Mouse (Mus musculus) frontal cortex, adult 2 months (tissue): ENCODE results near the gene Plekhg1. TPM values are rescaled to one million over a fixed set of nuclear protein-coding genes. Genes with fewer than 3 reads are reported as not detected.

Experiments used
- DNase-seq, 2 experiments: peaks; one replicate each; pipeline ENCODE4 v3.0.0; 2022; ENCODE audit warnings: low spot score in 1 of 2; ENCODE audit errors: extremely low spot score in 1 of 2
- polyA plus RNA-seq: library from polyadenylated mRNA; depleted of rRNA; stranded (reverse); fragments of >200 nt; gene quantifications from 2 replicates; pipeline ENCODE4 v1.2.3, GENCODE M21; 2012

Gene Plekhg1
- polyA plus RNA-seq, 1 experiment, result 6.4 TPM

GRCm38 (mm10) chr10:3818940-3819701 lies 79.0 kb downstream of the Plekhg1 start:
- DNase-seq, result peak; percentile 45 to 49

GRCm38 (mm10) chr10:3823826-3824225 lies 83.7 kb downstream of the Plekhg1 start:
- no peak for DNase-seq

- no peak for DNase-seq
These were observed 85.9 kb downstream of the Plekhg1 start for GRCm38 (mm10) chr10:3826043-3826442.

GRCm38 (mm10) chr10:3827368-3827767 lies 87.2 kb downstream of the Plekhg1 start:
- DNase-seq, result no peak

GRCm38 (mm10) chr10:3829472-3829871 lies 89.3 kb downstream of the Plekhg1 start:
- DNase-seq, result no peak

GRCm38 (mm10) chr10:3830618-3831017 lies 90.5 kb downstream of the Plekhg1 start:
- no peak for DNase-seq

- DNase-seq, result no peak
These were observed 91.6 kb downstream of the Plekhg1 start for GRCm38 (mm10) chr10:3831597-3832351.

- DNase-seq, result no peak
These were observed 93.9 kb downstream of the Plekhg1 start for GRCm38 (mm10) chr10:3834060-3834459.

- no peak for DNase-seq
These were observed 94.5 kb downstream of the Plekhg1 start for GRCm38 (mm10) chr10:3834678-3835077.

GRCm38 (mm10) chr10:3835616-3836015 lies 95.5 kb downstream of the Plekhg1 start:
- DNase-seq, result no peak

GRCm38 (mm10) chr10:3839748-3840432 lies 99.7 kb downstream of the Plekhg1 start:
- DNase-seq, result no peak

GRCm38 (mm10) chr10:3844430-3844829 lies 104.3 kb downstream of the Plekhg1 start:
- DNase-seq, result no peak

- no peak for DNase-seq
These were observed 106.9 kb downstream of the Plekhg1 start for GRCm38 (mm10) chr10:3847021-3847420.

GRCm38 (mm10) chr10:3851461-3851860 lies 111.3 kb downstream of the Plekhg1 start:
- DNase-seq, result no peak

GRCm38 (mm10) chr10:3852733-3853132 lies 112.6 kb downstream of the Plekhg1 start:
- DNase-seq, result no peak

GRCm38 (mm10) chr10:3857912-3858311 lies 117.7 kb downstream of the Plekhg1 start:
- no peak for DNase-seq

GRCm38 (mm10) chr10:3858437-3858836 lies 118.3 kb downstream of the Plekhg1 start:
- DNase-seq, result no peak

GRCm38 (mm10) chr10:3858961-3859714 lies 119.0 kb downstream of the Plekhg1 start:
- DNase-seq, result no peak

- DNase-seq, result no peak
These were observed 123.4 kb downstream of the Plekhg1 start for GRCm38 (mm10) chr10:3863411-3864195.

GRCm38 (mm10) chr10:3864196-3864540 lies 124.0 kb downstream of the Plekhg1 start:
- no peak for DNase-seq
